Mouse (Mus musculus) kidney, adult 2 months (tissue): ENCODE data around the gene Prn.

Source experiments
- CTCF ChIP-seq: fragments of 200-500 bp; conservative IDR thresholded peaks from 2 replicates; pipeline ENCODE4 v1.5.1; 2011; ENCODE audit warnings: low read depth, mild to moderate bottlenecking, control low read depth, low read length, moderate library complexity, mixed read lengths; ENCODE audit not compliant: insufficient read depth, insufficient read length
- POLR2A ChIP-seq: fragments of 200-500 bp; IDR thresholded peaks from one replicate; pipeline ENCODE4 v1.6.1; 2011; ENCODE audit warnings: low read depth, low read length, control low read depth

GRCm38 (mm10) chr2:131868983-131869382, 40.8 kb upstream of the Prn start:
- TF ChIP-seq POLR2A (no peak), CTCF (no peak)
